Mouse (Mus musculus): ENCODE measurements around the gene Baz2a. TPM values are rescaled to one million over a fixed set of nuclear protein-coding genes. Genes with fewer than 3 reads are reported as not detected.
"Not testable (repeated sequence)": the region's sequence is repeated elsewhere in the genome, so short reads cannot be mapped to it uniquely, and the experiment has no call there.

Baz2a gene
- polyA plus RNA-seq, 1 experiment from 2014 or later, result 14.2 TPM

GRCm38 (mm10) chr10:128153978-128154377 lies 62.6 kb downstream of the Baz2a start:
- Histone ChIP-seq H3K27ac (0 out of 2 replicates have a peak overlapping the region, but pooled peaks have one; percentile 6), H3K27me3 (no peaks in the 10 kb centered on the region), H3K9me3 (replicated peaks) (no peaks in the 10 kb centered on the region), H3K4me3 (replicated peaks) (no peak overlapping the region), H3K4me1 (peaks cover 21% of the 10 kb centered on the region), H3K4me2 (no peak overlapping the region), H3K9ac (no peak overlapping the region), H3K36me3 (peaks cover 15% of the 10 kb centered on the region)
- ATAC-seq (replicated peaks; ENCODE audit: low FRiP score), result no peak
- WGBS, result 71% methylated on average over 3 of the region's 3 CpGs

- H3K4me3 ChIP-seq (replicated peaks); H3K27me3 ChIP-seq; H3K9me3 ChIP-seq (replicated peaks); H3K27ac ChIP-seq; ATAC-seq (replicated peaks; ENCODE audit: low FRiP score); H3K9ac ChIP-seq; H3K4me2 ChIP-seq: not testable (repeated sequence)
- WGBS, result 81% methylated on average over 3 of the region's 3 CpGs
- Histone ChIP-seq H3K36me3 (peaks cover 14% of the 10 kb centered on the region), H3K4me1 (peaks cover 13% of the 10 kb centered on the region; the same call in 1 of the 2 replicates)
Measured at GRCm38 (mm10) chr10:128165726-128166125, 74.3 kb downstream of the Baz2a start.

DNA sequence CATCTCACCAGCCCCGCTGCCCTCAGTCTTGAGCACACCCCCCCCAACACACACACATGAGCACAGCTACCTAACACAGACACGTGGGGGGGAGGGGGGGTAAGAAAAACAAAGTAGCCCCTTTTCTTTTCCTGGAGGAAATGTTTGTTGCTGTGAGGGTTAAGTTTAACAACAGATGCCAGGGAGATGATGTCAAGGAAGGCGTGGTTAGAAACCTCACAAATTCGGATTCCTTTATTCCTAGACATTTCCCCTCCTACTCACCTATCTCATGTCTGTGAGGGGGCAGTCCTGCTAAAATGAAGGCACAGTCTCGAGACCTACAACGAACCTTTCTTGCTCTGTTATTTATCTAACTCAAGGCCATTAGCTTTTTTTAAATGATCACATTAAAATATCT lies 75.7 kb downstream of the Baz2a start:
- no peaks in the 10 kb centered on the region for H3K27me3 ChIP-seq
- no peaks in the 10 kb centered on the region for H3K9me3 ChIP-seq (replicated peaks)
- H3K4me1 ChIP-seq, result peaks cover 13% of the 10 kb centered on the region; the same call in 1 of the 2 replicates
- no peak overlapping the region for H3K9ac ChIP-seq
- ATAC-seq (replicated peaks; ENCODE audit: low FRiP score), result no peak
- WGBS, result 33% methylated on average over 6 of the region's 6 CpGs
- H3K36me3 ChIP-seq, result peaks cover 11% of the 10 kb centered on the region
- H3K4me3 ChIP-seq (replicated peaks), result no peak overlapping the region
- H3K27ac ChIP-seq, result peak overlapping the region; percentile 61; the same call in 1 of the 2 replicates
- H3K4me2 ChIP-seq, result no peak overlapping the region

DNA sequence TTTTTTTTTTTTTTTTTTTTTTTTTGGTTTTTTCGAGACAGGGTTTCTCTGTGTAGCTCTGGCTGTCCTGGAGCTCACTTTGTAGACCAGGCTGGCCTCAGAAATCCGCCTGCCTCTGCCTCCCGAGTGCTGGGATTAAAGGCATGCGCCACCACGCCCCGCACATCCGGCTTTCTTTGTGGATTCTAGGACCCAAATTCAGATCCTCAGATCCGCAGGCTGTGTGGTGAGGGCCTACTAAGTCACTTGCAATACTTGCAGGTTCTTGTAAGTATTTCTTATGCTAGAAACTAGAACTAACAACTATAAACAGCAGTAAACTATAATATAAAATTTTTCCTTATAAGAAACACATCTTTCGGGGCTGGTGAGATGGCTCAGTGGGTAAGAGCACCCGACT lies 80.0 kb downstream of the Baz2a start:
- H3K27me3 ChIP-seq; H3K36me3 ChIP-seq; H3K27ac ChIP-seq; ATAC-seq (replicated peaks; ENCODE audit: low FRiP score); H3K4me2 ChIP-seq; H3K9ac ChIP-seq; H3K4me3 ChIP-seq (replicated peaks); H3K9me3 ChIP-seq (replicated peaks): not testable (repeated sequence)
- 95% methylated on average over 10 of the region's 10 CpGs for WGBS
- peaks cover 29% of the 10 kb centered on the region for H3K4me1 ChIP-seq

DNA sequence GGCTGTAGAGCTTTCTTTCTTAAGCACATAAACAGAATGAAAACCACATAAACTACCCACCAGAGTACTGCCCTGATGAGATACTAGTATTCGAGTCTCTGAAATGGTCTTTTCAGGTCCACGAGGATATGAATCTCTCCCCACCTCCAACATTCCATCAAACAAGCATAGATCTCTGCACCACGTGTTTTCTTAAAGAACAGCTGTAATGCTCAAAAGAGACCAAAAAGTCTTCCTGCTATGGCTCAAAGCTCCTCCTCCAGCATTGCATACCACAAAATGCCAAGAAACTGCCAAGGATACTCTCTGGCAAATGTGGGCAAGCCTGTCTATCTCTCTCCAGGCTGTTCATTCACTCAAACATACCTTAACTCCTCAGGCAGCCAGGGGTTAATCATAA lies 83.9 kb downstream of the Baz2a start:
- H3K27ac ChIP-seq, result peak overlapping the region; percentile 97
- H3K4me2 ChIP-seq, result peak overlapping the region; percentile 73
- peaks cover 42% of the 10 kb centered on the region for H3K4me1 ChIP-seq
- ATAC-seq (replicated peaks; ENCODE audit: low FRiP score), result no peak
- H3K4me3 ChIP-seq (replicated peaks), result peak overlapping the region; percentile 74
- H3K9ac ChIP-seq, result peak overlapping the region; percentile 76
- no peaks in the 10 kb centered on the region for H3K9me3 ChIP-seq (replicated peaks)
- H3K36me3 ChIP-seq, result no peaks in the 10 kb centered on the region
- WGBS, result 12% methylated on average over 3 of the region's 3 CpGs
- no peaks in the 10 kb centered on the region for H3K27me3 ChIP-seq

DNA sequence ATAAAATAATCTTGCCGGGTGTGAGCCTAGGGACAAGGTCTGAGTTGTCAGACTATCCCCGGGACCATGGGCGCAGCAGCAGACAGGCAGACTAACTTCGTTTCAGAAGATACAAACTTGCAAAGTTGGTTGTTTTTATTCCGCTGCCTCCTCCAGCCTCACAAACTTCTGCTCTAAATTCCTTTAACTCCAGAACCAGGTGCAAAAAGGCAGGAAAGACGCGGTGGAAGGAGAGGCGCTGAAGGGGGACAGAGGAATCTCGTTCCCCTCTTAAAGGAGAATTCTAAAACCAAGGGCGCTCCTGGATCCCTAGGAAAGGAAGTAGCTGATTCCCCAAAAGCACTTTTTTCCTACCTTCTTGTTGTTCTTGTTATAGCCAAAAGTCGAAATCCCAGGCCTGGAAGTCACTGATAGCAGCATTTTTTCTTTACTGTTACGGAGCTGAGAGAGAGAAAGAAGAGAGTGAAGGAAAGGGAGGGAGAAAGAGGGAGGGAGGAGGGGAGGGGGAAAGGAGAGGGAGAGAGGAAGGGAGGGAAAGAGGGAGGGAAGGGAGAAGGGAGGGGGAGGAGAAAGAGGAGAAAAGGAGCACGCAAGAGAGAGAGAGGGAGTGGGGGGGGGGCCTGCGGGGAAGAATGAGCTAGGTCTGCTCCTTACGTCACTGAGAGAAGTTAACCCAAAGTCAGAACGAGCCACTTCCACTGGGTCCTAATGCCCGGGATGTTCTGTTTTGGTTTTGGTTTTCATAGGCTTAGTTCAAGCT lies 84.8 kb downstream of the Baz2a start:
- Histone ChIP-seq H3K4me3 (replicated peaks) (peak overlapping the region; percentile 74), H3K4me1 (peaks cover 45% of the 10 kb centered on the region), H3K27ac (peak overlapping the region; percentile 97), H3K9ac (peak overlapping the region; percentile 76), H3K4me2 (peak overlapping the region; percentile 73), H3K36me3 (no peaks in the 10 kb centered on the region), H3K27me3 (no peaks in the 10 kb centered on the region), H3K9me3 (replicated peaks) (no peaks in the 10 kb centered on the region)
- ATAC-seq (replicated peaks; ENCODE audit: low FRiP score), result peak; percentile 77
- under 1% methylated on average over 17 of the region's 17 CpGs for WGBS

DNA sequence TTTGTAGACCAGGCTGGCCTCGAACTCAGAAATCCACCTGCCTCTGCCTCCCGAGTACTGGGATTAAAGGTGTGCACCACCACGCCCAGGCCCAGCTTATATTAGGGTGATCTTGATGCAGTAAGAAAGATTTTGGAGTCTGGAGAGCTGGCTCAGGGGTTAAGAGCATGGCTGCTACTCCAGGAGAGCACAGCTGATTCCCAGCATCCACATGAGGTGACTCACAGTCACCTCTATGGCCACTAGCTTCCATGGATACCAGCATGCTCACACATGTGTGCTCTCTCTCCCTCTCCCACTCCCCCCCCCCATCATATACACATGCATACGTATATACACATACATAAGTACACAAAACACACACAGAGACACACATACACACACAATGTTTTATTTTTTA lies 85.9 kb downstream of the Baz2a start:
- H3K36me3 ChIP-seq, result no peaks in the 10 kb centered on the region
- H3K27ac ChIP-seq, result no peak overlapping the region
- H3K9me3 ChIP-seq (replicated peaks), result no peaks in the 10 kb centered on the region
- H3K4me2 ChIP-seq, result no peak overlapping the region
- no peak overlapping the region for H3K9ac ChIP-seq
- no peaks in the 10 kb centered on the region for H3K27me3 ChIP-seq
- WGBS, result 92% methylated on average over 4 of the region's 4 CpGs
- ATAC-seq (replicated peaks; ENCODE audit: low FRiP score), result no peak
- H3K4me1 ChIP-seq, result peaks cover 45% of the 10 kb centered on the region
- H3K4me3 ChIP-seq (replicated peaks), result no peak overlapping the region

MicroRNAs within 50 kb of the gene (microRNA counts, 519-probe panel; counts per million panel counts)
- 31.7 counts per million for microRNA mmu-miR-677

Small RNA genes lying within 50 kb of the gene (microRNA-seq; reads per million reads assigned to microRNA genes)
- gene Mir677, result 11.4 reads per million, percentile 30 among the genes with 10 or more reads in this experiment

Other genes with a start within 250 kb of the Baz2a start
- gene Rdh19, start 241.6 kb upstream of the Baz2a start, polyA plus RNA-seq (2015; fragmentation: Nextera tagmentation; extraction: Ambion mirVana), result 2.0 TPM in 2 replicates
- 0.64 and 0.72 TPM in 2 replicates for gene Rdh16f2, start 225.1 kb upstream of the Baz2a start, polyA plus RNA-seq (2015; fragmentation: Nextera tagmentation; extraction: Ambion mirVana)
- not detected in 2 replicates for gene Rdh7, start 202.8 kb upstream of the Baz2a start, polyA plus RNA-seq (2015; fragmentation: Nextera tagmentation; extraction: Ambion mirVana)
- gene Sdr9c7, start 193.1 kb upstream of the Baz2a start, polyA plus RNA-seq (2015; fragmentation: Nextera tagmentation; extraction: Ambion mirVana), result 0.08 TPM in 1 of 2 replicates, not detected in the other
- gene Hsd17b6, start 84.0 kb upstream of the Baz2a start, polyA plus RNA-seq (2015; fragmentation: Nextera tagmentation; extraction: Ambion mirVana), result not detected in 2 replicates
- 84.9 and 92.8 TPM in 2 replicates for gene Prim1, start 76.4 kb upstream of the Baz2a start, polyA plus RNA-seq (2015; fragmentation: Nextera tagmentation; extraction: Ambion mirVana)
- gene Naca, start 56.0 kb upstream of the Baz2a start, polyA plus RNA-seq (2015; fragmentation: Nextera tagmentation; extraction: Ambion mirVana), result 838 and 886 TPM in 2 replicates
- 493 and 571 TPM in 2 replicates for gene Ptges3, start 32.6 kb upstream of the Baz2a start, polyA plus RNA-seq (2015; fragmentation: Nextera tagmentation; extraction: Ambion mirVana)
- 2,850 and 2,855 TPM in 2 replicates for gene Atp5b, start 8.3 kb upstream of the Baz2a start, polyA plus RNA-seq (2015; fragmentation: Nextera tagmentation; extraction: Ambion mirVana)
- 40.6 and 42.8 TPM in 2 replicates for gene Rbms2, start 88.7 kb downstream of the Baz2a start, polyA plus RNA-seq (2015; fragmentation: Nextera tagmentation; extraction: Ambion mirVana)
- gene Gls2, start 102.9 kb downstream of the Baz2a start, polyA plus RNA-seq (2015; fragmentation: Nextera tagmentation; extraction: Ambion mirVana), result 1.4 and 1.8 TPM in 2 replicates
- gene Spryd4, start 120.2 kb downstream of the Baz2a start, polyA plus RNA-seq (2015; fragmentation: Nextera tagmentation; extraction: Ambion mirVana), result 32.8 and 34.3 TPM in 2 replicates
- gene Mip, start 134.3 kb downstream of the Baz2a start, polyA plus RNA-seq (2015; fragmentation: Nextera tagmentation; extraction: Ambion mirVana), result not detected in 2 replicates
- 64.4 and 71.7 TPM in 2 replicates for gene Timeless, start 140.5 kb downstream of the Baz2a start, polyA plus RNA-seq (2015; fragmentation: Nextera tagmentation; extraction: Ambion mirVana)
- gene Apon, start 162.5 kb downstream of the Baz2a start, polyA plus RNA-seq (2015; fragmentation: Nextera tagmentation; extraction: Ambion mirVana), result 0.40 and 0.45 TPM in 2 replicates
- gene Apof, start 177.1 kb downstream of the Baz2a start, polyA plus RNA-seq (2015; fragmentation: Nextera tagmentation; extraction: Ambion mirVana), result 0.48 and 2.5 TPM in 2 replicates
- 11.8 and 14.2 TPM in 2 replicates for gene Stat2, start 179.0 kb downstream of the Baz2a start, polyA plus RNA-seq (2015; fragmentation: Nextera tagmentation; extraction: Ambion mirVana)
- gene Il23a, start 207.2 kb downstream of the Baz2a start, polyA plus RNA-seq (2015; fragmentation: Nextera tagmentation; extraction: Ambion mirVana), result 0.21 and 0.40 TPM in 2 replicates
- 38.4 and 41.7 TPM in 2 replicates for gene Pan2, start 211.8 kb downstream of the Baz2a start, polyA plus RNA-seq (2015; fragmentation: Nextera tagmentation; extraction: Ambion mirVana)
- gene Cnpy2, start 230.9 kb downstream of the Baz2a start, polyA plus RNA-seq (2015; fragmentation: Nextera tagmentation; extraction: Ambion mirVana), result 331 and 361 TPM in 2 replicates
- gene Cs, start 246.2 kb downstream of the Baz2a start, polyA plus RNA-seq (2015; fragmentation: Nextera tagmentation; extraction: Ambion mirVana), result 200 and 214 TPM in 2 replicates